Mouse (Mus musculus) cortical plate, adult 2 months (tissue): ENCODE results near the gene BC003965. TPM values are rescaled to one million over a fixed set of nuclear protein-coding genes. Genes with fewer than 3 reads are reported as not detected.
"Not testable (repeated sequence)": the region's sequence is repeated elsewhere in the genome, so short reads cannot be mapped to it uniquely, and the experiment has no call there.

Experiments
- H3K27ac ChIP-seq: fragments of 200-500 bp; 2 replicates; pipeline ENCODE4 v1.5.1; 2012; ENCODE audit warnings: low read length, control low read depth, inconsistent platforms; ENCODE audit not compliant: insufficient read depth
- H3K4me1 ChIP-seq: fragments of 200-500 bp; 2 replicates; pipeline ENCODE4 v1.6.1; 2011; ENCODE audit warnings: low read length; ENCODE audit not compliant: control insufficient read depth, insufficient read depth
- H3K4me3 ChIP-seq: fragments of 200-500 bp; 2 replicates; pipeline ENCODE4 v1.5.1; 2011; ENCODE audit warnings: mild to moderate bottlenecking, low read length, control low read depth; ENCODE audit not compliant: insufficient read depth
- CTCF ChIP-seq: fragments of 200-500 bp; IDR thresholded peaks from 2 replicates; pipeline ENCODE4 v1.5.1; 2011; ENCODE audit warnings: mild to moderate bottlenecking, control low read depth, low read length; ENCODE audit not compliant: insufficient read depth; ENCODE audit errors: extremely low read depth
- POLR2A ChIP-seq: fragments of 200-500 bp; IDR thresholded peaks from 2 replicates; pipeline ENCODE4 v1.6.1; 2011; ENCODE audit warnings: mild to moderate bottlenecking, low read length, control low read depth; ENCODE audit not compliant: insufficient read depth; ENCODE audit errors: extremely low read depth
- polyA plus RNA-seq: library from polyadenylated mRNA; depleted of rRNA; stranded (reverse); fragments of >200 nt; gene quantifications from 2 replicates; pipeline ENCODE4 v1.2.3, GENCODE M21; 2012; rRNA removed

Gene BC003965
- polyA plus RNA-seq, 1 experiment: 22.9 TPM

- Histone ChIP-seq H3K4me3 (no peak overlapping the region), H3K4me1 (peaks cover 4% of the 10 kb centered on the region; the same call in 1 of the 2 replicates), H3K27ac (no peak overlapping the region)
- TF ChIP-seq POLR2A (no peak), CTCF (no peak)
These were observed 41.3 kb downstream of the BC003965 start for GRCm38 (mm10) chr17:25225659-25226058.

GRCm38 (mm10) chr17:25227991-25228390, 43.6 kb downstream of the BC003965 start:
- Histone ChIP-seq H3K4me1 (peaks cover 4% of the 10 kb centered on the region; the same call in 1 of the 2 replicates), H3K27ac (no peak overlapping the region), H3K4me3 (no peak overlapping the region)
- TF ChIP-seq POLR2A (no peak), CTCF (no peak)

GRCm38 (mm10) chr17:25230014-25230655, 45.8 kb downstream of the BC003965 start:
- H3K27ac ChIP-seq, H3K4me3 ChIP-seq, H3K4me1 ChIP-seq: not testable (repeated sequence)

GRCm38 (mm10) chr17:25230700-25231099, 46.3 kb downstream of the BC003965 start:
- H3K4me1 ChIP-seq: no peaks in the 10 kb centered on the region
- no peak overlapping the region for H3K4me3 ChIP-seq
- H3K27ac ChIP-seq: no peak overlapping the region
- TF ChIP-seq POLR2A: no peak
- no peak for TF ChIP-seq CTCF

GRCm38 (mm10) chr17:25231621-25232020, 47.3 kb downstream of the BC003965 start:
- H3K27ac ChIP-seq, H3K4me3 ChIP-seq, H3K4me1 ChIP-seq: not testable (repeated sequence)

GRCm38 (mm10) chr17:25235635-25236034, 51.3 kb downstream of the BC003965 start:
- peaks cover 1% of the 10 kb centered on the region; the same call in 1 of the 2 replicates for H3K4me1 ChIP-seq
- no peak for TF ChIP-seq POLR2A
- TF ChIP-seq CTCF: no peak
- no peak overlapping the region for H3K4me3 ChIP-seq
- no peak overlapping the region for H3K27ac ChIP-seq

Other genes starting within 250 kb of the BC003965 start
- gene Mapk8ip3, start 247.6 kb upstream of the BC003965 start, polyA plus RNA-seq: 328 and 355 TPM in 2 replicates
- 4.5 and 6.2 TPM in 2 replicates for gene Jpt2, start 223.9 kb upstream of the BC003965 start, polyA plus RNA-seq
- 22.0 and 23.1 TPM in 2 replicates for gene Cramp1l, start 168.8 kb upstream of the BC003965 start, polyA plus RNA-seq
- gene Ift140, start 168.5 kb upstream of the BC003965 start, polyA plus RNA-seq: 22.2 and 22.7 TPM in 2 replicates
- 17.8 and 19.4 TPM in 2 replicates for gene Tmem204, start 101.0 kb upstream of the BC003965 start, polyA plus RNA-seq
- 18.5 and 24.8 TPM in 2 replicates for gene Telo2, start 68.6 kb upstream of the BC003965 start, polyA plus RNA-seq
- 0.19 and 0.34 TPM in 2 replicates for gene Ptx4, start 63.8 kb upstream of the BC003965 start, polyA plus RNA-seq
- gene Clcn7, start 51.2 kb upstream of the BC003965 start, polyA plus RNA-seq: 45.6 and 47.0 TPM in 2 replicates
- gene Ccdc154, start 22.1 kb upstream of the BC003965 start, polyA plus RNA-seq: not detected in 2 replicates
- gene Gm38655, start 9.1 kb upstream of the BC003965 start, polyA plus RNA-seq: not detected in 2 replicates
- 37.6 and 42.9 TPM in 2 replicates for gene Unkl, start 3.8 kb downstream of the BC003965 start, polyA plus RNA-seq
- 121 and 126 TPM in 2 replicates for gene Gnptg, start 55.6 kb downstream of the BC003965 start, polyA plus RNA-seq
- gene Tsr3, start 55.6 kb downstream of the BC003965 start, polyA plus RNA-seq: 35.3 and 35.6 TPM in 2 replicates
- 4.3 and 5.4 TPM in 2 replicates for gene Baiap3, start 71.8 kb downstream of the BC003965 start, polyA plus RNA-seq
- 257 and 264 TPM in 2 replicates for gene Ube2i, start 90.1 kb downstream of the BC003965 start, polyA plus RNA-seq
- not detected in 2 replicates for gene Prss34, start 113.8 kb downstream of the BC003965 start, polyA plus RNA-seq
- gene Prss28, start 124.1 kb downstream of the BC003965 start, polyA plus RNA-seq: not detected in 2 replicates
- gene Prss29, start 134.1 kb downstream of the BC003965 start, polyA plus RNA-seq: not detected in 2 replicates
- 0.06 TPM in 1 of 2 replicates, not detected in the other for gene Tpsab1, start 161.0 kb downstream of the BC003965 start, polyA plus RNA-seq
- 0.13 and 0.76 TPM in 2 replicates for gene Tpsb2, start 181.8 kb downstream of the BC003965 start, polyA plus RNA-seq
- not detected in 2 replicates for gene Tpsg1, start 184.7 kb downstream of the BC003965 start, polyA plus RNA-seq
- 39.6 and 49.8 TPM in 2 replicates for gene Cacna1h, start 249.2 kb downstream of the BC003965 start, polyA plus RNA-seq